Mouse (Mus musculus): ENCODE results near the gene Dcbld2. TPM values are rescaled to one million over a fixed set of nuclear protein-coding genes. Genes with fewer than 3 reads are reported as not detected.

The Dcbld2 gene
- 10 to 100 TPM; 11.3 to 14.0 TPM for total RNA-seq (2021)
- long read RNA-seq, full-length matches to known transcripts = 4 of 18 reads
- long read RNA-seq, partial matches to known transcripts = 2 of 18 reads
- long read RNA-seq, other reads (novel, unspliced or antisense) = 12 of 18 reads

DNA sequence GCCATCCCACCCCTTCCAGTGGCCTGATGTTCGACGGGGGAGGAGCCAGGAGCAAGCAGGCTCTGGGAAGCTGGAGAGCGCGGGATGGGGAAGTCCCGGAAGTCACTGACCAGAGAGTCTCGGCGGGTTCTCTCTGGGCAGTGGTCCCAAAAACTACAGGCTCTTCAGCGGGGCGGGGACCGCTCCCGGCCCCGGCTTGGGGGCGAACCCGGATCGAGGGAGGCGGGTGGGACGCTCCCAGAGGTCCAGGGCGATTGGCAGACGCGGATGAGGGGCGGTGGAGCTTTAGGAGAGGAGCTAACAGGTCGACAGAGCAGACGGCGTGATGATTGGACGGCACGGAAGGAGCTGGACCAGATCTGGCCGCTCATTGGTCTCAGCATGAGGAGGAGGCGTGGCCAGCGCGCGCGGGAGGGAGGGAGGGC lies at the start of gene Dcbld2:
TSS of gene Dcbld2 (plus strand) at position 382 of the 425 bp plus-strand sequence.
- DNase-seq (ENCODE audit: low spot score in 2 of 2) = peak; percentile 96 to 98

DNA sequence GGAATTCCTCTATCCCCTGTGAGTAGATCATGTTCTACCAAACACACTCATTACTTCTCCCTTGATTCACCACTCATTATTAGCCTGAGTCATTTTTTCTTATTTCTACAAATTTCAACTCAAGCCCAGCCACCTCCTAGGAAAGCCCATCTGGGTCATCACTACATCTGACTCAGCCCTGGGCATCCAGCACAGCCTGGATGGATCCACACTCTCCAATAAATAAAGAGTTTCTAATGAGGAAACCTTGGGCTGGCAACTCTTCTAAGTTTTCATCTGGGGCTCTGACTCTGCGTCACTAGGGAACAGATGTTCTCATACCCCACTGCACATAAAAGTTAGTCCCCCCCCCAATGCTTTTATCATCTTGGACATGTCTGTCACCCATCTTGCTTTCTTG lies 31.1 kb upstream of the Dcbld2 start:
- no peak for DNase-seq (ENCODE audit: low spot score in 2 of 2)

DNA sequence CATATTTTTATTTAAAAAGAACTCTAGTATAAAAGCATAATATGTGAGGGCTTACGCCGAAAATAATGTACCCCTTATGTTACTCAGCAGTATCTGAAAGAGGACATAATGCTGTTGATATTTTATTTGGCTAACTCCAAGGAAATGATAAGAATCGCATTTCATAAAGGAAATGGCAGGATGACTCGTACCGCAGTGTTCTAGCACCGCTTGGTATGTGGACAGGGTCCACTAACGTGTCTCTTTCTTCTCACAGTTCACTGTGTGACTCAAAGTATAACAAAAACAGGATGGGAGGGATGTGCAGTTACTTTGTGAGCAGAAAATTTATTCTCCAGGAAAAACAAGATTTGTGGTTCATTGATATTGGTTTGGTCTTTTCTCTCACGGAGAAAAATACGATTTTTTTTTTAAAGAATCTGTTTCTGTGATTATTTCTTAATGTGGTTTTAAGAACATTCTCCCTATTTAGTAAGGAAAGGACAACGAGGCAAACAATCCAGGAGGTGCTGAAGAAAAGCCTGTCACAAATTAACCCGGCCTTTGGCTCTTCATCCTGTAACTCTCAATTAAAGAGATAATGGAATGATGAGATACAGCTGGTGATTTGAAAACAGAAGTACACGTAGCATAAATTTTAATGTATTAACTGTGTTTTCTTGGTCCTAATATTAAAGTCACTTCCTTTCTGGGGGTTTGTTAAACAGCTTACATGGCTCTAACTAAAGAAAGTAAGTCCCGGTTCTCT lies 30.3 kb upstream of the Dcbld2 start:
- DNase-seq (ENCODE audit: low spot score in 2 of 2) = no peak

DNA sequence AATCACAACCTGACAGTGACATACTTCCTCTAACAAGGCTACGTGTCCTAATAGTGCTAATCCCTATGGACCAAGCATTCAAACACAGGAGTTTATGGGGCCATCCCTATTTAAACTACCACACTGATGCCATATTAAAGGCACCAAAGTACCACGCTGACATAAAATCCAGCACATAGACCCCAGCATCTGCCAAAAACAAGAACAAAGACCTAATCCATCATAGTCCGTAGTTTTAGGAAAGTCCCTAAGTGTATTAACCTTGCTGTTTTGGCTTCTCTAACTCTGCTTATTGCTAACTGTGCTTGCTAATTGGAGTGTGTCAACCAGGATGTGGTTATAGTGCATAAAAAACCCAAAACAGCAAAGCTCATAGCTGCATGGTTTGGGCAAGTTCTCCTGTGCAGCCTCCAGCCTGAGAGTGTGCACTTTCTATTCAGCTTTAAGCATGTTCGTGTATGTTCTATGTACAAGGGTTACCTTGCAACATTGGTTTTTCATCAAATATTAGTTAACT lies 21.9 kb upstream of the Dcbld2 start:
- no peak for DNase-seq (ENCODE audit: low spot score in 2 of 2)

DNA sequence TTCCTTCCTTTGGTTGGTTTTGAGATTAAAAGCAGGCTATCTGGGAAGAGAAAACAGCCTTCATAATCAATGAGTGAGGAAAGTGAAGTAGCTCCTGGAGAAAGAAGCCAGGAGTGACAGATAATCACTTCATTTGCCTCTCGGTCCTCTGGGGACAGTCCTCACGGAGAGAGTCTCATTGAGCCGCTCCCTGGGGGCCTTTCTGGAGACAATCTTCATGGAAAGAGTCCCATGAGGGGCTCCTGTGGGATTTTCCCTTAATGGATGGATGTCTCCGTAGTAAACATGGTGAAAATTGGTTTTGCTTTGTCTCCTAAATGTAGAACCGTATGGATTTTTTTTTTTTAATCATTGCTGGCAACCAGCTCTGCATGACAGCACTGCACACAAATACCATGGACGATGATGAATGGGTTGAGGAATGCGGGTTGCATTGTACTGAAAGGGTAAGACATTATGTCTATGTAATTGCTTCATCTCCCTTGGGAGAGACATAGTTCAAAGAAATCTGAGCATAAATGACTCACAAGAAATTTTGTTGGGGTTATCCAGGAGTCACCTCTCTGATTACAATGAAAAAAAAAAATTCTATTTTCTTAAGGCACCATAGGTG lies 19.0 kb upstream of the Dcbld2 start:
- no peak for DNase-seq (ENCODE audit: low spot score in 2 of 2)

DNA sequence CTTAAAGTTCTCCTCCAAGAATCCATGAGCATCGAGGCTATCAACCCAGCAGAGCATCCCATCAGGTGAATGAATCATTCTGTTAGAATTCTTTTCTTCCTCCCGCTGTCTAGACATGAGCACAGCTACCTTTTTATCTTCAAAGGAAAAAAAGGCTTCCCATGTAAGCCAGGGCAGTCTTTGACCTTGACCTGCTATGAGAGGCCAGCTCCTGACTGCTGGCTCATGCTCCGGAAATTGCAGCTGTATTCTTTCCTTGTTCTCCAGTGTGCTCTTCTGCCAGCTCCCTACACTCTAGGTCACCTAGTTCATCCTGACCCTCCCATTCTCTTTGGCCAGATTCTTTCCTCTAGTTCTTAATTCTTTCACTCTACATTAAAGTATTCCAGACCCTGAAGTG lies 15.2 kb upstream of the Dcbld2 start:
- no peak for DNase-seq (ENCODE audit: low spot score in 2 of 2)

DNA sequence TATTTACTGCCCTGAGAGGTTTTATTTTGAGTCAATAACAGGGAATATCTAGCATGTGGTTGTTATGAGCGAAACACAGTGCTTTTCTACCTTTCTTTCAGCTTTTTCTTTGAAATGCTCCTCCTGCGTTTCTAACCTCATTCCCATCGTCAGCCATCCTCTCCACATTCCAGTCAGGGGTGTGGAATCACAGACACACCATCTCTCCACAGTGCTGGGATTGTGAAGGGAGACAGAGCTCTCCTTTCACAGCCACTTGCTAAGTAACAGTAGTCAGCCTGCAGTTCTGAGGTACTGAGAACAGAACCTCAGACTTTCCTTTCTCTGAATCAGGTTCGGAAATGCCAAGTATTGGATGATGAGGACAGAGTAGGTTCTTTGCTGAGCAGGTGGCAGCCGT lies 14.1 kb upstream of the Dcbld2 start:
- DNase-seq (ENCODE audit: low spot score in 2 of 2) = no peak

DNA sequence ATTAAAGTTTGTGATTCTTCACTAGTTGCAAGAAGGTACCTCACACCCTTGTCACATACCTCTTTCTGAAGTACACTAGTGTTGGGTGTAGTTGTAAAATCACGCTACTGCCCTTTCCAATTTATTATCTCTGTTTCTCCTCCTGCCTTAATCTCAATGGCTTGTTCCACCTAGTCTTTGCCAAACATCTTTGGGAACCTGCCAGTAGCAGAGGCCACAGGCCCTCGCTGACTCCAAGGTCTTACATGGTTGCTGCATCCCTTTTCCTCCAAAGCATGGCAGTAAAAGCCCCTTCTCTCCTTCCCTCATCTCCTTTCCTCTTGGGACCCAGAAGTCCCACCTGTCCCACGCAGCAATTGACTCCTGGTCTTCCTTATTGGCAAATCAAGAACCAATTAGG lies 9.6 kb upstream of the Dcbld2 start:
- DNase-seq (ENCODE audit: low spot score in 2 of 2) = no peak

DNA sequence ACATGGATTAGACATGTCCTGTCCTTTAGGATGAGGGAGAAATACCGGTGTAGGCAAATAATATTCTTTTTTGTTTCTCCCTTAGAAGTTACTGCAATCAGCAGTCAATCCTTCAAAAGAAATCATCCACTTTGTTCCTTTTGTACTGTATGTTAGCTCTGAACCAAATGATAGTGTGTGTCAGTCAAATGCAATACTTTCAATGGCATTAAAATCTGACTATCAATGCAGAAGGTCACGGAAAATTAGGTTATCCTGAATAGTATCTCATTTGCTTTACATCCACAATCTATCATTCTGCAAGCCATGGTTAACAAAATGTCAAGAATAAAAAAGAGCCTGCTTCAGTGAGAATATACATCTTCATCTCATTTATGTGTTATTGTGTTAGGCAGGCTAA lies 7.2 kb upstream of the Dcbld2 start:
- no peak for DNase-seq (ENCODE audit: low spot score in 2 of 2)

DNA sequence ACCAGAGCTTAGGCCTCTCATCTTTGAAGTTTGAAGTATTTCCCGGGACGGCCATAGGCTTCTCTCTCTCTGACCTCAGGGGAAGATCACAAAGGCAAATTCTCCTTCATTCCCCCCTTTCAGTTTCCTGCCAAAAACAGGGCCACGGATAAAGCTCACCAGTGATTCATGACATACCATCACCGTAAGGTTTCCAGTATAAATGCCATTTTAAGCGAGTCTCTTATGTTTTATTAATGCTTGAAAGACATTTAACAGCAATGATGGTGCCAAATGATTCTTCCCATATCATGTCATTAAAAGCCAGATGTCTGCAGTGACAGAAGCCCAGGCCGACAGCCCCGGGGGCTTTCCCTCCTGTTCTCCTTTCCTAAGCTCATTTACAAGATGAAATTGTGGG lies 3.6 kb upstream of the Dcbld2 start:
- no peak for DNase-seq (ENCODE audit: low spot score in 2 of 2)

DNA sequence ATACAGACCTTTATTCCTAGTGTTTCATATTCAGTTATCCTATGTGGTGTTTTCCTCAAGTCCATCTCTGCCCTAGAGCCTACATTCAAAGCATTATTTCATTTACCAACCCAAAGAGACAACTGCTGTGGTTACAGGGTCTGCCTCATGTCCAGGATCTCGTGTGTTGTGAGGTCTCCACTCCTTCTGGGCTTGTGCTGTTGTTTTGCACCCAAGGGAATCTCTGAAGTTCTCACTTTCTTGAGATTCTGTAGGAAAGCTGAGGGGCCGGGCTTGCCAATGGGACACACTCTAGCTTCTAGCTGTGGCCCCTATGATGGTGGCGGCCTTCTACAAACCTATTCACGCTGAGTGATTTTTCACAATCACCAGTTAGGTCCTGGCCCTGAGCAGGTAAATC lies 3.0 kb upstream of the Dcbld2 start:
- DNase-seq (ENCODE audit: low spot score in 2 of 2) = no peak

DNA sequence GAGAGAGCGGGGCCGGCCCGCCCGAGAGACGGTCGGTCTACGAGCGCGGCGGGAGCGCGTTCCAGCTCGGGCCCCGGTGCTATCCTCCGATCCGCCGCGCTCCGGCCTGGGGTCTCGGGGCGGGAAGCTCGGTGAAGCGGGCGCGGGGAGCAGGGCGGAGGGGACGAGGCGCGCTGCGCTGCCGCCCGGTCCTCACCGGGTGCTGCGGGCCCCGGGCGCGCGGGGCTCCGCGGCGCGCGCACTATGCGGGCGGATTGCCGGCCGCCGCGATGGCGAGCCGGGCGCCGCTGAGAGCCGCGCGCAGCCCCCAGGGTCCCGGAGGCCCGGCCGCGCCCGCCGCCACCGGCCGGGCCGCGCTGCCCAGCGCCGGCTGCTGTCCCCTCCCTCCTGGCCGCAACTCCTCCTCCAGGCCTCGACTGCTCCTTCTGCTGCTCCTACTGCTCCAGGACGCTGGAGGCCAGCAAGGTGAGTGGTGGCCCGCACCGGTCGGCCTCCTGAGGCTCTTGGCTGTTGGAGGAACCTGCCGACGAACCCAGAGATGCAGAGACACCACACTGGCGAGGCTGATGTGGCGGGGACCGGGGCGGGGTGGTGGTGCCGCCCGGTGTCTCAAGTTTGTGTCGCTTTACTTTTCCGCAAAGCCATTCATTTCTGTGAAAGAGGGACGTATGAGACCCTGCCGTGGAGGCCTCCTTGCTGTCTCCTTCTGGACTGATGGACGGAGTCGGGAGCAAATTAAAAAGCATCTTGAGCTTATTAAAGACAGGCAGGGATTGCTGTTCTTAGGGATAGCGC lies 441 bp downstream of the Dcbld2 start:
- DNase-seq (ENCODE audit: low spot score in 2 of 2) = peak; percentile 15 to 26

DNA sequence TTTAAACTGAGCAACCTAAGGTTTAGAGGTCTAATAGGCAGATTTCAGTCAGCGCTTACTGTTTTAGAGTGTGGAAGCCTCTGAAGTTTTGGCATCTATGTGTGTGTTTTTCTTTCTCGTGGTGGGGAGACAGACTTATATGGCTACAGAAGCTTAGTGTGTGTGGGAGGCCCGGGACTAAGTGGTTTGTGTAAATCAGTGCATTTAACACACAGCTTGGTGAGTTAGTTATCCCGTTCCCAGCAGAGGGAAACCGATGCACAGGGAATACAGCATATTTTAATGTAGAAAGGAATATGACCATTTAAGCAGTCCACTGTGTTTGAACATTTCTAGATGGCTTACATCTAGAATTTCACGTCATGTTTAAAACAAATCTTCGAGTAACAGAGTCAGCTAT lies 1.6 kb downstream of the Dcbld2 start:
- peak in 1 of 2 experiments; percentile 25 for DNase-seq (ENCODE audit: low spot score in 2 of 2)

DNA sequence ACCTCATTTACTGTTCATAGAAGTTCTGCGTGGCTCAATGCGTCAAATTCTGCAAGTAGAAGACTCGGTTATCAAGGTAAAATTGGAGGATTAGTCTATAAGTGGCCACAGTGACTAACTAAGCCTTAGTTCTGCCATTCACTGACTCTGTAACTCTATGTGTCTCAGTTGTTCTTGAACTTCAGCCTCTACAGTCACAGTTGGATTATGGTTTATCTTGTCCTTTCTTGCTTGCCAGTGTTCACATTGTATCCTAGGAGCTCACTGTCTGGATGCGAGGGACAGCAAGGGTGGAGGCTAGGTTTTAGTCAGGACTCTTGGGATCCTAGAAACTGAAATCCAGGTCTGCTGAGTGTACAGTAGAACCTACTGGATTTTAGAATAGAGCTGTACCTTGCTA lies 6.6 kb downstream of the Dcbld2 start:
- DNase-seq (ENCODE audit: low spot score in 2 of 2) = no peak

DNA sequence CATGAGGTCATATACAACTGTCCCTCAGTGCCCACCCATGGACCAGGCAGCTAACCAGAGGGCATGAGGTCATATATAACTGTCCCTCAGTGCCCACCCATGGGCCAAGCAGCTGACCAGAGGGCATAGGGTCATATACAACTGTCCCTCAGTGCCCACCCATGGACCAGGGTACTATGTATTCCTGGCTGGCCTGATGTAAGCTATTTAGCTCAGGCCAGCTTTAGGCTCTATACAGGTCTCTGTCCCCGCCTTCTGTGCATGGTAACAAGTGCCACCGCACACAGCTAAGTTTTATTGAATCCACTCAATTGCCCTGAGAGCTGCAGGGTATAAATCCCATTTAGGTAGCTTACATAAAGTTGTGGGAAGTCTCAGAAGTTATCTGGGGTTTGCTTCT lies 7.3 kb downstream of the Dcbld2 start:
- no peak for DNase-seq (ENCODE audit: low spot score in 2 of 2)

DNA sequence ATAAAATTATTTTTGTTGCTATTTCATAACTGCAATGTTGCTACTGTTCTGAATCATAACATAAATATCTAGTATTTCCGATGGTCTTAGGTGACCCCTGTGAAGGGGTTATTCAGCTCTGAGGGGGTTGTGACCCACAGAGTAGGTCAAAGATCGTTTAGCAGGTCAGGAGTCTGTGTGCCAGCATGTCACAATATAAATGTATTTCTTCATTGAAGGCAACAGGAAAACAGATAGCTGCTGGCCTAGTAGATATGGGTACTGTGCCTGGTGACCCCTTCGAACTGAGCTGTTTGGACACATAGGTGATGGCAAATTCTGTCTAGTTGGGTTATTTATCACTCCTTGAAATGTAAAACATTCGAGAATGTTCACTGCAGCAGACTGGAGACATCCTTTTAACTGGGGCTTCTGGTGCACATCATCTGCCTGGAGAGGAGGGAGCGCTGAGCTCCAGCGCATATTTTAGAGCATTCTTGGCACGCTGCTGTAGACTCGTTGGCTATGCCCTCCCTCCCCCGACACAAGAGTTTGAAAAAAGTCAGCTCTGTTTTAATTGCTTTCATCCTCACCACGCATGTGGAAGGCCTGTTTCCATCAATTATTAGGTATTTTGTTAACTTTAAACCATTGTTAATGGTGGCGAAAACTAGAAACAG lies 13.6 kb downstream of the Dcbld2 start:
- peak; percentile 19 to 67 for DNase-seq (ENCODE audit: low spot score in 2 of 2)

DNA sequence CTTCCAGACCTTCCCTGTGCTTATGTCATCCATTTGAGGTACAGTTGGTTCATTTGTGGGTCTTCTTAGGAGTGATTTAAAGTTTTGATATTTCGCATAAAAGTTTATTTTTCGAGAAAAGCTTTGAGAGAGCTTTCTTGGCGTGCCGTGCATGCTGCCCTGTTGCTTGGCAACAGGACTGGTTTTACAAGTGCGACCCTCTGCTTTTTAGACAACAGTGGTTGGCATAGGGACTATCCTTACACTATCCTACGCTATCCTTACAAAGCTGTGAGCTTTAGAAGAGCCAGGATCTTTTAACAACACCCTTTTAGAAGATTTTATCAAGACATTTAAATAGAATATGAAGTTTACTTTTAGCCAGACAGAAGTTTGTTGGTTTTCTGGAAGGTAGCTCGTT lies 22.0 kb downstream of the Dcbld2 start:
- DNase-seq (ENCODE audit: low spot score in 2 of 2) = no peak

DNA sequence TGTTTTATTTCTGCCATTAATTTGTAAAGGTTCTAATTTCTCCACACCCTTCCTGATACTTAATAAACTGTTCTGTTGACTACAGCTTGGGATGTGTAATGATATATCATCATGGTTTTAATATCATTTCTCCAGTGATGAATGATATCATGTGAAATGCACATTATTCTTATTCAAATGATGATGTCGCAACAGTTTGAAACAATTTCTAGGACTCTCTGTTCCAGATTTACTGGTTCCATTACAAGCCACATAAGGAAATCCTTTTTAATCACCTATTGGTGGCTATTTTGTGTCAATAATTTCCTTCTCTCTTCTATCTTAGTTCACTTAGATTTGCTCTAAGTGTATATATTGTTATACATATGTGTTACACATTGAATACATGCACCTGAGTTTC lies 24.1 kb downstream of the Dcbld2 start:
- DNase-seq (ENCODE audit: low spot score in 2 of 2) = no peak

DNA sequence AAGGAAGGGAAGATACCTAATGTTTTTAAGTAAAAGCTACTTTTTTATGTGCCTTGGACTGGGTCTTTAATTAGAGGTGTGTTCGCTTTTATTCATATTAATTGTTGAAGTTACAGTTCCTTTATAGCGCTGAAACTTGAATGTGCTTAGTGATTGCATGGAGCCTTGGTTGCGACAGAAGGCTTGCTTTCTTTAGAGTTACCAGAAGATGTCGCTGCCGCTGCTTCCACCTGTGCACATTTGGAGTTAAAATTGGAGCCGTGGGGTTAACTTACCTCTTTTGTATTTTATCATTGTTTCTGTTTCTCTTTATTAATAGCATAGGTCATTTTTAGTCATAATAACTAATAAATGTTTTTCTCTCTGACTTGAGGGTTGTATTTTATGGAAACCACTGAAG lies 36.5 kb downstream of the Dcbld2 start:
- no peak for DNase-seq (ENCODE audit: low spot score in 2 of 2)

DNA sequence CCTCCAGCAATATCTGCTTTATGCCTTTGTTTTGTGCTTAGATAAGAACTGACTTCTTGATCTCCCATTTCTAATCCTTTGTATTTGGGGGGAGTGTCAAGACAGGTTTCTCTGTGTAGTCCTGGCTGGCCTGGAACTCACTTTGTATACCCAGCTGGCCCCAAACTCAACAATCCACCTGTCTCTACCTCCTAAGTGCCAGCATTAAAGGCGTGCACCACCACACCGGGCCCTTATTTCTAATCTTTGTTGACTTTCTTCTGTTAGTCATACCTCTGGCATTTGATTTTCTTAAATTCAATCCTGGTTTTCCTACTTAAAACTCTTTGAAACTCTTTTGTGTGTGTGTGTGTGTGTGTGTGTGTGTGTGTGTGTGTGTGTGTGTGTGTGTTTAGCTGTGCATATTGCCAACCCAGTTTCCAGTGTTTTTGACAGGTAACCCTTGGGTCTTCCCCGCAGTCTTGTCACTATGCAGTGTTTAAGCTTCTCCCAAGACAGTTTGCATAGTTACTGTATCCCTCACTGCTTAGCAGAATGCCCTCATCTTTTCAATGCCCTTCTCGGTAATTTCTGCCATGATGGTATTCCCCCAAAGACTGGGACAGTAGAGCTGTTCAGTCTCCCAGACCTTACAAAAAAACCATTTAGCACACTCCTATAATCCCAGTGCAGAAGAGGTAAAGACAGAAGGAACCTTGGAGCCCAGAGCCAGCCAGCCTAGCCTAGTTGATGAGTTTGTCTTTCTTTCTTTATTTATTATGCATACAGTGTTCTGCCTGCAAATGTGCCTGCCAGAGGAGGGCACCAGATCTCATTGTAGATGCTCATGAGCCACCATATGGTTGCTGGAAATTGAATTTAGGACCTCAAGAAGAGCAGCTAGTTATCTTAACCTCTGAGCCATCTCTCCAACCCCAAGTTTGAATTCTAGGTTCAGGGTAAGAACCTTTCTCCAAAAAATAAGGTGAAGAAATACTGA lies 38.3 kb downstream of the Dcbld2 start:
- peak in 1 of 2 experiments; percentile 20 for DNase-seq (ENCODE audit: low spot score in 2 of 2)

Data from layer of hippocampus, adult 18-20 months (tissue).